Mouse (Mus musculus): ENCODE measurements around the gene Rtn4. TPM values are rescaled to one million over a fixed set of nuclear protein-coding genes. Genes with fewer than 3 reads are reported as not detected.

Rtn4 gene
- total and polyA plus RNA-seq, 2 experiments from 2014 or later: 135 to 243 TPM

GRCm38 (mm10) chr11:29778936-29779335, 86.2 kb downstream of the Rtn4 start:
- H3K27me3 ChIP-seq (ENCODE audit: insufficient read depth, low read length): no peaks in the 10 kb centered on the region
- no peaks in the 10 kb centered on the region for H3K9me3 ChIP-seq (ENCODE audit: low read length)
- no peak overlapping the region for H3K4me3 ChIP-seq (ENCODE audit: low read length)
- H3K9ac ChIP-seq (replicated peaks; ENCODE audit: low read length): no peak overlapping the region
- no peak for TF ChIP-seq CTCF (IDR thresholded peaks at IDR 0.05; ENCODE audit: low read depth)
- H3K27ac ChIP-seq: no peak overlapping the region
- no peak overlapping the region for H3K4me2 ChIP-seq (ENCODE audit: low read depth, low read length)
- no peaks in the 10 kb centered on the region for H3K4me1 ChIP-seq (ENCODE audit: insufficient read depth, low read length)
- H3K36me3 ChIP-seq (ENCODE audit: insufficient read depth, low read length): peaks cover 7% of the 10 kb centered on the region; the same call in 1 of the 2 replicates
- 58% methylated on average over 3 of the region's 3 CpGs for WGBS
- DNase-seq (ENCODE audit: low spot score): no peak
- ATAC-seq: no peak

- Histone ChIP-seq H3K27ac (no peak overlapping the region), H3K9ac (replicated peaks; ENCODE audit: low read length) (no peak overlapping the region), H3K9me3 (ENCODE audit: low read length) (no peaks in the 10 kb centered on the region), H3K36me3 (ENCODE audit: insufficient read depth, low read length) (peaks cover 7% of the 10 kb centered on the region; the same call in 1 of the 2 replicates), H3K4me2 (ENCODE audit: low read depth, low read length) (no peak overlapping the region), H3K4me3 (ENCODE audit: low read length) (no peak overlapping the region), H3K27me3 (ENCODE audit: insufficient read depth, low read length) (no peaks in the 10 kb centered on the region), H3K4me1 (ENCODE audit: insufficient read depth, low read length) (no peaks in the 10 kb centered on the region)
- no peak for TF ChIP-seq CTCF (IDR thresholded peaks at IDR 0.05; ENCODE audit: low read depth)
- no peak for DNase-seq (ENCODE audit: low spot score)
- WGBS: 31% methylated on average over 2 of the region's 2 CpGs
- no peak for ATAC-seq
These were observed 86.8 kb downstream of the Rtn4 start for GRCm38 (mm10) chr11:29779409-29780026.

GRCm38 (mm10) chr11:29786583-29787219, 94.0 kb downstream of the Rtn4 start:
- Histone ChIP-seq H3K4me2 (ENCODE audit: low read depth, low read length) (no peak overlapping the region), H3K27ac (no peak overlapping the region), H3K36me3 (ENCODE audit: insufficient read depth, low read length) (peaks cover 7% of the 10 kb centered on the region; the same call in 1 of the 2 replicates), H3K4me1 (ENCODE audit: insufficient read depth, low read length) (peaks cover 8% of the 10 kb centered on the region; the same call in 1 of the 2 replicates), H3K9ac (replicated peaks; ENCODE audit: low read length) (no peak overlapping the region), H3K4me3 (ENCODE audit: low read length) (no peak overlapping the region), H3K27me3 (ENCODE audit: insufficient read depth, low read length) (no peaks in the 10 kb centered on the region), H3K9me3 (ENCODE audit: low read length) (no peaks in the 10 kb centered on the region)
- DNase-seq (ENCODE audit: low spot score): no peak
- WGBS: 86% methylated on average over 6 of the region's 6 CpGs
- ATAC-seq: no peak
- no peak for TF ChIP-seq CTCF (IDR thresholded peaks at IDR 0.05; ENCODE audit: low read depth)

GRCm38 (mm10) chr11:29787473-29787872, 94.7 kb downstream of the Rtn4 start:
- peaks cover 8% of the 10 kb centered on the region; the same call in 1 of the 2 replicates for H3K4me1 ChIP-seq (ENCODE audit: insufficient read depth, low read length)
- no peak overlapping the region for H3K27ac ChIP-seq
- H3K9ac ChIP-seq (replicated peaks; ENCODE audit: low read length): no peak overlapping the region
- no peak for ATAC-seq
- no peaks in the 10 kb centered on the region for H3K27me3 ChIP-seq (ENCODE audit: insufficient read depth, low read length)
- no peak for DNase-seq (ENCODE audit: low spot score)
- H3K4me2 ChIP-seq (ENCODE audit: low read depth, low read length): no peak overlapping the region
- no peak overlapping the region for H3K4me3 ChIP-seq (ENCODE audit: low read length)
- H3K9me3 ChIP-seq (ENCODE audit: low read length): no peaks in the 10 kb centered on the region
- WGBS: 29% methylated on average over 5 of the region's 5 CpGs
- peaks cover 7% of the 10 kb centered on the region; the same call in 1 of the 2 replicates for H3K36me3 ChIP-seq (ENCODE audit: insufficient read depth, low read length)
- TF ChIP-seq CTCF (IDR thresholded peaks at IDR 0.05; ENCODE audit: low read depth): no peak

- Histone ChIP-seq H3K4me2 (ENCODE audit: low read depth, low read length) (no peak overlapping the region), H3K27ac (0 out of 2 replicates have a peak overlapping the region, but pooled peaks have one; percentile 12), H3K9me3 (ENCODE audit: low read length) (no peaks in the 10 kb centered on the region), H3K4me1 (ENCODE audit: insufficient read depth, low read length) (peaks cover 8% of the 10 kb centered on the region; the same call in 1 of the 2 replicates), H3K27me3 (ENCODE audit: insufficient read depth, low read length) (no peaks in the 10 kb centered on the region), H3K36me3 (ENCODE audit: insufficient read depth, low read length) (no peaks in the 10 kb centered on the region; the same call in 1 of the 2 replicates), H3K4me3 (ENCODE audit: low read length) (no peak overlapping the region), H3K9ac (replicated peaks; ENCODE audit: low read length) (no peak overlapping the region)
- 14% methylated on average over 1 of the region's 1 CpGs for WGBS
- ATAC-seq (no peak; the same call in none of the 2 replicates), DNase-seq (ENCODE audit: low spot score) (no peak)
- no peak for TF ChIP-seq CTCF (IDR thresholded peaks at IDR 0.05; ENCODE audit: low read depth)
These were observed 95.8 kb downstream of the Rtn4 start for GRCm38 (mm10) chr11:29788499-29788898.

- H3K27me3 ChIP-seq (ENCODE audit: insufficient read depth, low read length): no peaks in the 10 kb centered on the region
- no peak overlapping the region for H3K4me3 ChIP-seq (ENCODE audit: low read length)
- no peak overlapping the region for H3K9ac ChIP-seq (replicated peaks; ENCODE audit: low read length)
- H3K4me1 ChIP-seq (ENCODE audit: insufficient read depth, low read length): peaks cover 8% of the 10 kb centered on the region; the same call in 1 of the 2 replicates
- peak overlapping the region; percentile 12 for H3K27ac ChIP-seq
- H3K9me3 ChIP-seq (ENCODE audit: low read length): no peaks in the 10 kb centered on the region
- 63% methylated on average over 6 of the region's 6 CpGs for WGBS
- TF ChIP-seq CTCF (IDR thresholded peaks at IDR 0.05; ENCODE audit: low read depth): no peak
- peaks cover 4% of the 10 kb centered on the region; the same call in 1 of the 2 replicates for H3K36me3 ChIP-seq (ENCODE audit: insufficient read depth, low read length)
- no peak overlapping the region for H3K4me2 ChIP-seq (ENCODE audit: low read depth, low read length)
- DNase-seq (ENCODE audit: low spot score) (peak; percentile 82), ATAC-seq (peak; percentile 92)
These were observed 96.3 kb downstream of the Rtn4 start for GRCm38 (mm10) chr11:29788921-29789638.
